Mouse (Mus musculus) frontal cortex, postnatal 14 days (tissue): ENCODE measurements around the gene Camk2n1.

ENCODE experiments used
- DNase-seq, 2 experiments: peaks; one replicate each; pipeline ENCODE4 v3.0.0; 2022; ENCODE audit warnings: low spot score in 2 of 2

Camk2n1 gene

DNA sequence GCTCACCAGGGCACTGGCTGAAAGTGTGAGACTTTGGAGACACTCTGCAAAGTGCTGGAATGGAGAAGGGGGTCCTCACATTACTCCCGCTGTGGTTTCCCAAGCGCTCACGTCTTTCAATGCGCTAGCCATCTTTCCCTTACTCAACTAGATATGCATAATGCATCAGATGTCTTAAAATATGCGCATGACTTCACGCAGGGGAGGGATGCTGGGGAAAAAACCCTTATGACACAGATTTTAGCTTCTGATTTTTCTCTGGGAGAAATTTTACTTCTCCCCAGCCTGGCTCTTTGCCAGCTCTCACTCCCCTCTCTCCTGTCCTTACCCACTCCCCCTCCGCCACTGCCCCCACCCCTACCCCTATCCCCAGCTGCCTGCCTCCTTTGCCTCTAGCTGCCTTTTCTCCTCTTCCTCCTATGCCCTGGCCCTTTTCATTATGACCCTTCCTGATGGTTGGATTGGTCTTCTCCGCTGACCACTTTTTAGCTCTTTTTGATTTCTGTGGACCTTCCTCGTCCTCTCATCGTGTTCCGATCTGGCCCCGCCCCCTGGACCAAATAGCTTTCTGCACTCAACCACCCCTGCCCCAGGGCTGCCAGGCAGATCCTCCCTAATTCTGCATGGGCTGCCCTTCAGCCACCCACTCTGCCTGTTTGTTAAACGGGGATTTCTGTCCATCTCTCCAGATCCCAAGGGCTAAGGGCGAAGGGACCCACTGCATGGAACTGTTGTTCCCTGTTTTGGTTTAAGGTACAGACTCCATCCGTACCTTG is 6.1 kb upstream of the Camk2n1 start:
- DNase-seq = no peak

- no peak for DNase-seq
Observed at GRCm38 (mm10) chr4:138448872-138449615, 5.1 kb upstream of the Camk2n1 start.

GRCm38 (mm10) chr4:138449636-138450314 is 4.3 kb upstream of the Camk2n1 start:
- no peak for DNase-seq

GRCm38 (mm10) chr4:138452306-138453096 is 1.6 kb upstream of the Camk2n1 start:
- DNase-seq = no peak

DNA sequence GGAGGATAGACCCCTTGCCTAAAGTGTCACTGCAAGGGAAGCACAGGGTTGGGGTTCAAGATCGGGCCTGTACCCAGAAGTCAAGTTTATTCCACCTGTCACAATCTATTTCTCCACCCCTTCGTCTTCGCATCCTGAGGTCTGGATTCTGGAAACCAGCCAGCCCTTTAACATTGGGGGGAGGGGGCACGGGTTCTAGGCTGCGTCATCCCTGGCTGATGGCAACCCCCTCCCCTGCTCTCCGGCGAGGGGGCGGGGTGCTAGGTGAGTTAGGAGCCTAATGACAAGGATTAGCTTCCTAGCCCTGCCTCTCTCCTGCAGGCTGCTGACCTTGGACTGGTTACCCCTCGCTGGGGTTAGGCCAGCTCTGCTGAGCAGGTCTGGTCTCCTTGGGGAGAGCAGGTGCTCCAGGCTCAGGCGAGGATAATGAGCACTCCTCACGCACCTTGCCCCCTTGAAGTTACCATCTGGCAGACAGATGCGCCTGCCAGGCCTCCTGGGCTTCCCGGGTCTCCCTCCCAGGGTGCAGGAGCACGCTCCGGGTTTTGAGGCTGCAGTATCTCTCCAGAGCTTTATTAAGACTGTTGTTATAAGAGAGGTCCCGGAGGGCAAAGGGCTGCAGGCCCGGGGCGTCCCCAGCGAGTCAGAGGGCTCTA is 889 bp upstream of the Camk2n1 start:
- DNase-seq = no peak

DNA sequence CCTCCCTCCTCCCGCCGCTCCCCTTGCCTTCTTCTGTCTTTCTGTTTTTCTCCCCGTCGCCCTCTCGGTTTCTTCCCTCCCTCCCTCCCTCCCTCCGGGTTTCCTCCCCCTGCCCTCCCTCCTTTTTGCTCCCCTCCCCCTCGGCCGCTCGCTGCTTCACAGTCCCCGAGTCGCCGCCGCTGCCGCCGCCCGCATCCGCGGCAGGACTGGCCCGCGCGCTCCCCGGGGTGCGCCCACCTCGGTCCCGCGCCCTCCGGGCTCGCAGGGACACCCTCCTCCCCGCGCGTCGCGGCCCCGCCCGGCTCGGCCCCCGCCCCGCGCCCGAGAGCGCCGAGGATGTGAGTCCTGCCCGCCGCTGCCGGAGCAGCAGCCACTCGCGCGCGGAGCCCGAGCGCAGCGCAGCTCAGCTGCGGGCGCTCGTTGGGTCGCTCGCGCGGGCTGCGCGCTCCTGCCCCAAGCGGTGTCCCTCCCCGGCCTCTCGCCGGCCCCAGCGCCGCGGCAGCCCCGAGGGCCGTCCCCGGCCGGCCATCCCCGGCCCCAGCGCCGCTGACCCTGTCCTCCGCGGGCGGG is 542 bp downstream of the Camk2n1 start:
- DNase-seq = peak; percentile 54 to 64

- DNase-seq = peak in 1 of 2 experiments; percentile 41
Observed at GRCm38 (mm10) chr4:138455141-138455955, 1.2 kb downstream of the Camk2n1 start.

DNA sequence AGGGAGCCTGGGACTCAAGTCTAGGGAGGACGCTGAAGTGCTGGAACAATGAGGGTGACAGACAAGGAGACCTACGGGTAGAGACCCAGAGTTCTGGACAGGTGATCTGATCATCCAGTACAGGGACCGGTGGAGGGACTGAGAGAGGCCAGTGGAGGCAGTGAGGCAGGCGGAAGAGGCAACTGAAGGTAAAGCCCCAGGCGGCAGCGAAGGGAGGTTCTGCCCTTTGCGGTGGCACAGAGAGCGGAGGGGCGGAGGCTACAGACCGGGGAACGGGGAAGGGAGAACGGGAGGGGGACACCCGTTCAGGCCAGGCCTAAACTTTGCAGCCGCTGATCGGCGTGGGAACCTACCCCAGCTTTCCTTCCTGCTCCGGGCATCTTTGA is 1.8 kb downstream of the Camk2n1 start:
- DNase-seq = no peak

GRCm38 (mm10) chr4:138456536-138456935 is 2.4 kb downstream of the Camk2n1 start:
- DNase-seq = no peak

DNA sequence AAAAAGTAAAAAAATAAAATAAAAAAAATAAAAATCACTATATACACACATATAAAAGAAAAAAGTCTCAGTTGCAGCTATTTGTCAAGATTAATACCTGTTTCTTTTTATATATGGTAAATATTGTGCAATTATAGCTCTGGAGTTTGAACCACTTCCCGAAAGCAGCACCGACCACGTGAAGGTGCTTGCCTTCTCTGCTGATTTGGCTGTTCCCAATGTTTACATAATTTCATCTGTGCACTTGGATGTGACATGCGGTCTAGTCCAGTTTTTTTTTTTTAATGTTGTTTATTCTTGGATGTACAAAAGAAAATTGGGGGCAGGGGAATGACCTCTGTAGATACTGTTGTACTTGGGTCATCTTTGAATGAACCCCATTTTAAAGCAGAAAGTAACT is 3.0 kb downstream of the Camk2n1 start:
- DNase-seq = no peak

DNA sequence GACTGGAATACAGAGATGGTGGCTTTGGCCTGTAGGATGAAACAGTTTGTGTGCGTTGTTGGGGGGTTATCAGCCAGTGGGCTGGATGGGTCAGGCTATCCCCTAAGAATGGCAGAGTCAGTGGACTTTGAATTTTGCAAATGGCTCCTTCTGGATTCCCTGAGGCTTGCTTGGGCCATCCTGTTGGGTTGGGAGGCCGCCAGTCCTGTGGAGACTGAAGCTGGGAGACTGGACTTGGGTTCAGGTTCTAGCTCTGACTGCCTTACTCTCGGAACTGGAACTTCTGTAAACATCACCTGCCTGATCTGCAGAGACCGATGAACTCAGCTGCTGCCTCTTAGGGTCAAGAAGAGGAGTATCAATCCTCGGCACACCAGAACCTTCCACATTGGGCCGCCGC is 4.1 kb downstream of the Camk2n1 start:
- no peak for DNase-seq

DNA sequence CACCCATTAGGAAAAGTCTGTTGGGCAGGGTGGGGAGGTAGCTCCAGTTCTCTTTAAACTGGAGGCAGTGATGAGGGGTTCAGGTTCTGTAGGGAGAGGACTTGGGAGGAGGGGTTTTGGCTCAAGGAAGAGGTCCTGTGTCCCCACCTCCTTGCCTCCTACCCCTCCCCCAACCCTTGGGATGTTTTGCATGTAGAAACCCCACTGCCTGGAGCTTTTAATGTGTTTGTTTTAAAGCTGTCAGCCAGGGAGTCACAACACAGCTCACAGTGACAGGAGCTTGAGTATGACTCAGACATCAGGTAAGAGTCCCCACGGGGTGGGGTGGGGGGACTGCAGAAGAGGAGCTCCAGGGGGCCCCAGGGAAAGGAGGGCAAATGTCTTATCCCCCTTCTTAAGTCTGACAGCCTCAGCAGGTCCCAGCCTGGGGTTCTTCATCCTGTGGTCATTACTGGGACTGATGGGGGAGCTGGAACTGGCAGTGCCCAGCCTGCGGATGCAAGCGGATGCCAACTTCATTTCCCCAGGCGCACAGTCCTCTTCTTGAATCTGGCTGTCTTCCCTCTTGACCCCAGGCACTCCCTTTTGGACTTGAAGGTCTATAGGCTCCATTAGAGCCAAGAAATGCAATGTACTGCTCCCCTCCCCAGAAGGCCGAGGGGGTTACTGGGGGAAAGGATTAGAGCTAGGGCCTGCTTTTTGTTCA is 4.8 kb downstream of the Camk2n1 start:
- DNase-seq = no peak

DNA sequence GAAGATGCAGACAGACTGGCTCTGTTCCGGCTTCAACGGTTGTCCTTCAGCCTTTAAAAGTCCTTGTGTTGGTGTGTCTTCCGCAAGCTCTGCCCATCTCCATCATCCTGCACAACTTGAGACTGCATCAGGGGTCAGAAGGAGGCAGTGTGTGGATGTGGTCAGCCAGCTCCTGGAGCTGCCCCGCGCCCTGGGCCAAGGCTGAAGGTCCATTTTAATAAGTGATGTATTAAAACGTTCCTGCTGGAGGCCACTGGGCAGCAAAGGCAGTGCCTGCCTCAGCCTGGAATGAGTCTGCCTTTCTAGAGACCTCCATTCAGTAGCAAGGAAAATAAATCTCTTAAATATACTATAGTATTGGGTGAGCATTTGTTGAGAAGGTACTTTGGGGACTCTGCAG is 5.7 kb downstream of the Camk2n1 start:
- DNase-seq = no peak

GRCm38 (mm10) chr4:138460910-138461309 is 6.8 kb downstream of the Camk2n1 start:
- DNase-seq = no peak

GRCm38 (mm10) chr4:138461471-138461870 is 7.4 kb downstream of the Camk2n1 start:
- no peak for DNase-seq

DNA sequence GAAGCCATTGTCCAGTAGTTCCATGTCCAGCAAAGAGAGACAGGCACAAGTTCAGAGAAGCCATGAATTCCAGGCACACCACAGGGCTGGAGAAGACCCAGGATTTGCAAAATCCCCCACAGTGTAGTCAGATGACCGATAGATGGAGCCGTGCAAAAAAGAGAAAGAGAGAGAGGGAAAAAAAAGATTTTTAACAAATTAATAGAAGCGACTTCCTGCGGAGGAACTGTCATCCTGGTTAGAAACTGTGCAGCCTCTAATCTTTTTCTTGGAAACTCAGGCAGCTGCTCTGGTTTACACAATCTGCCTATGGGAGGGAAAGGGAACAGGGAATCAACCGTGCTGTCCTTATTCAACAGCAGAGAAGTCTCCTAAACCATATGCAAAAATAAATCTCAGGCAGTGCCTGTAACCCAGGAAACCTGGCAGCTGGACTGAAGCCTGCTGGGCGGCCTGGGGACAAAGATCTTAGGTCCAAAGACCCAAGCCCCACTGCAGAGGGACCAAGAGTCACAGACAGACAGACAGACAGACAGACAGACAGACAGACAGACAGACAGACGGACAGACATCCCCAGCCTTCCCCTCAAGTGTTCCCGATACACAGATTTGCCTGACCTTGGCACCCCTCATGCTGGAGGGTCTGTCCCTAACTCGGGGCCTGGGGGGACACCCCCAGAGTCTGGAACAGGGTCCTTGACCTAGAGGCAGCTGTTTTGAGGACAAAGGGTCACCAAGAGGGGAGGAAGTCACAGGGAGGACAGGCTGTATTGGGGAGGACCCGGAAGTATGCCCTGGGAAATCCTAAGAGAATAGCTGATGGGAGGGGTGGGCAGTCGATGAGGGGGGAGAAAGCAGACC is 9.1 kb downstream of the Camk2n1 start:
- peak in 1 of 2 experiments; percentile 49 for DNase-seq

DNA sequence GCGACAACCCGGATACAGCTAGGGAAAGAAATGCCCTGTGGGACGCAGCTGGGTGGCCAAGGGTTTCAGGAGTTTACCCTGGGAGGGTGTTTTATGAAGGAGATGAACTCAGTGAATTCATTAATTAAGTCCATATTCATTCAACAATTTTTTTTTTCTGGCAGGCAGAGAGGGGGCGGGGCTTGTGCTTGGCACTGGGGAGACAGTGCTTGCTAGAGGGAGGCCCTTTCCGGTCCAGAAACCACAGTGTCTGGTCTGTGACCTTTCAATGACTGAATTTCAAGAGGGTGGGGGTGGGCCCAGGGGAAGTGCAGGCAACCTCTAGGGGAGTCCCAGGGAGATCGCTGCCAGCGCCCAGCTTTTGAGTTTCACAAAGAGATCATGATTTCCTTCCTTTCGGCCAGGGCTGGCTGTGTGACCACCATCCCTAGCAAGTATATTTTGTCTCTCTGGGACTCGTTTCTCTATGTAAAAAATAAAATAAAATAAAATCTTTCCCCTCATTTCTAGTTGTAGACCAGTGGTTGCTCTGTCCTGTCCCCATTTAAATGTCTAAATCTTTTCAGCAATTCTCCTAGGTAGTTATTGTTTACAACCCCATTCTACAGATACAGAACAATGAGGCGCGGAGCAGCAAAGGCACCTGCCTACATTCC is 9.8 kb downstream of the Camk2n1 start:
- peak; percentile 61 to 75 for DNase-seq
